Mouse (Mus musculus): ENCODE data around the gene Pradc1. TPM values are rescaled to one million over a fixed set of nuclear protein-coding genes. Genes with fewer than 3 reads are reported as not detected.
"Not testable (repeated sequence)": the region's sequence is repeated elsewhere in the genome, so short reads cannot be mapped to it uniquely, and the experiment has no call there.

The Pradc1 gene
- total RNA-seq, 4 experiments from 2014 or later = 11.5 to 12.6 (median 12.0) TPM

DNA sequence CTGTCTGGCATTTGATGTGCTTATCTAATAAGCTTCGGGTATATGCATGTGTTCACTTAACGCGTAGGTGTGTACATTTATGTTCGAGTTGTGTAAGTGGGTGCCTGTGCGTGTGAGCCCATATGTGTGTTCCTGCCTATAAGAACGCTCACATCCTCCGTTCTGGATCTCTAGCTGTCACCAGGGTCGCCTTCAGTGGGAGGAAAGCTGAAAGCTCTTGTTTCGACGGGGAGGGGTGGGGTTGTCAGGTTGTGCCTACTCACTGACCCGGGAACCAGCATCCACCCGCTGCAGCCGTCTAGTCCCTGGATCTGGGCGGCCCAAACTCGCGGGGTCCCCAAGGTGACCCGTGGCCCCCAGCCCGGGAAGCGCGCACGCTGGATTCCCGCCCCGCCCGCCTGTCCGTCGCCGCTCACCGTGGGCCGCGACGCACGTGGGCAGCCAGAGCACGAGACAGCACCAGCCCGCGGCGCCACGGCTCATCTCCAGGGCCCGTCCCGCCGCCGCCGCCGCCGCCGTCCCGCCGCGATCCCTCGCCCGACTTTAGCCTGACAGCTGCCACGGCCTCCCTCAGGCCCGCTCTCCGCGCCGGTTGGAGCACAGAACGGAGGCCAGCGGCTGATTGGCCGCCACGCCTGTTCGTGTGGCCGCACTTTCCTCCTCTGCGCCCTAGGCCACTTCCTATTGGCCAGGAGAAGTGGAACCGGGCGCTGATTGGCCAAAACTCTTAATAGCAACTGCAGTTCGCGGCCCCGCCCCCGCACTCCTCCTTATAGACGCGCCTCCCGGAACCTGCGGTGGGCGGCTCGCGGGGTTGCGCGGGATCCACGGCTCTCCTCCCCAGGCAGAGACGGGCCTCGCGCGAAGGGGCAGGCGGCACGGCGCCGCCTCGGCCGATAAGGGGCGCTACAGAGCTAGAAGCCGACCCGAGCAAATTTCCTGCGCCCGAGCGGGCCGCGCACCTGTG, 790 bp downstream of the Pradc1 start, which contains the start of gene Cct7:
Gene Cct7 (plus strand): TSS at position 818 of the 967 bp plus-strand sequence.
- peak; percentile 99 for DNase-seq (ENCODE audit: low spot score)

DNA sequence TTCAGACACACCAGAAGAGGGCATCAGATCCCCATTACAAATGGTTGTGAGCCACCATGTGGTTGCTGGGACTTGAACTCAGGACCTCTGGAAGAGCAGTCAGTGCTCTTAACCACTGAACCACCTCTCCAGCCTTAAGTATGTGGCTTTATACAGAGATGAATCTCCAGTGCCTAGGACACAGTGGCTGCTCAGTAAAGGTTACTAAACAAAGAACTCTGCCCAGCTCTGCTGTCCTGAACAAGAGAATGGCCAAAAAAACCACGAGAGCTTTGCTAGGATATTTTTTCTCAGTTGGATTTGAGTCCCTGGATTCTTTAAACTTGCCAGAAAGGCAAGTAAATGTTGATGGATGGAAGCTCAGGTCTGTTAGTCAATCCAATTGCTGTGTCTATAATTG, 1.6 kb downstream of the Pradc1 start:
- DNase-seq (ENCODE audit: low spot score) = not testable (repeated sequence)

DNA sequence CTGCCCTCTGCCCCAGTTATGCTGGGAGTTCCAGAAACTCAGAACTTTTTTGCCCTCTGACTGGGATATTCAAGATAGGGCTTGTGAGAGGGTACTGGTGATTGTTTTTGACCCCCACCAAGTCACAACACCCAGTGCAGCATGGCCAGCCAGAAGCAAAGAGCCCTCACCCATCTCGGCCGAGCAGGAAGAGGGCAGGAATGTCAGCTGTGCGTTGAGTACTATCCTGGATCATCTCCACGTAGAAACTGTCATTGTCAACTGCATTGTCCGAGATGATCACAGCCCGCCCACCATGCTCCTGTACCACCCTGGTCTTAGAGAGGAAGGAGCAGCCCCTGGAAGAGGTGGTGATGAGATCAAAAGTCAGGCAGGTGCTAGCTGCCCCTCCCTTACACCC, 4.4 kb downstream of the Pradc1 start:
- no peak for DNase-seq (ENCODE audit: low spot score)

DNA sequence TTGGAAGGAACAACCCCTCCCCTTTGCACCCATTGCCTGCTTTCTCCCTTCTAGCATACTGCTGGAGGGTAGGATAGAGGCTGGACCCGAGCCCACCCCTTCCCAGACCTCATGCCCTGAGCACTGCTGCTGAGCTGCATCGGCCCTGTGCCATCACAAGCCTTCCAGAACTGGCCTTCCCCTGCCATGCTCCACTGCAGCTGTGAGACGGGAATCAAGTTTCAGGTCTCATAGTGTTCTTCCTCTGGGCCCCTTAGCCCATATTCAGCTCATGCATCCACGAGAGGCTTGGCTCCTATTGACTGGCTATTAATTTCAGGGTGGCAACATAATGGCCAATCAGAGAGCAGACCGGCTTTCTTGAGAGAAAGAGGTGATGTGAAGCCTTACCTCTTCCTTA, 6.5 kb downstream of the Pradc1 start:
- DNase-seq (ENCODE audit: low spot score) = no peak

DNA sequence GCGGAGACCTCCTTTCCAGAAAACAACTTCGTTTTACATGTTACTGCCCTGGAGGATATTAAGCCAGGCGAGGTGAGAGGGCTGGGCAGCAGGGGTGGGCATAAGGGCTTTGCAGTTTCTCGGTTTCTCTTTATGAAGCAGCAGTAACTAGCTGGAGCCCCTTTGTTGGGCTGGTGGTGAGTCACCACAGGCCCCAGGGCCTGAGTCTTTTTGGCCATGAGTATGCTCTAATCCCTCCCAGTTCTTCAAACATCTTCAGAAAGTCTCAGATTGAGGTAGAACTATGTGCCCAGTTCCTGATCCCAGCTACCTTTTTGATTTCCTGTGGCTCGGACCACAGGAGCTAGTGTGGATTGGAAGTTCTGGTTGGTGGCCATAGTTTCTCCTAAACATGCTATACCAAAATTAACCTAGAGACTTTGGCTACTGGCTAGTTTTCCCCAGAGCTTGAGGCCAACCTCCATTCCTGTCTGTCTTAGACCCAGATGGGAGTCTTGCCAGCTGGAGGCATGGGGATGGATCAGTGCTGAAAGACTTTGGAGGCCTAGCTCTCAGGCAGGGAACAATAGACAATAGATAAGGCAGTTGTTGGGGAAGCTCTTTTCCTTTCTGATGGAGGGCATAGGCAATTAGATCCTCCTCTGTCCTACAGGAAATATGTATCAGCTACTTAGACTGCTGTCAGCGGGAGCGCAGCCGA, 7.4 kb downstream of the Pradc1 start:
- DNase-seq (ENCODE audit: low spot score) = no peak

DNA sequence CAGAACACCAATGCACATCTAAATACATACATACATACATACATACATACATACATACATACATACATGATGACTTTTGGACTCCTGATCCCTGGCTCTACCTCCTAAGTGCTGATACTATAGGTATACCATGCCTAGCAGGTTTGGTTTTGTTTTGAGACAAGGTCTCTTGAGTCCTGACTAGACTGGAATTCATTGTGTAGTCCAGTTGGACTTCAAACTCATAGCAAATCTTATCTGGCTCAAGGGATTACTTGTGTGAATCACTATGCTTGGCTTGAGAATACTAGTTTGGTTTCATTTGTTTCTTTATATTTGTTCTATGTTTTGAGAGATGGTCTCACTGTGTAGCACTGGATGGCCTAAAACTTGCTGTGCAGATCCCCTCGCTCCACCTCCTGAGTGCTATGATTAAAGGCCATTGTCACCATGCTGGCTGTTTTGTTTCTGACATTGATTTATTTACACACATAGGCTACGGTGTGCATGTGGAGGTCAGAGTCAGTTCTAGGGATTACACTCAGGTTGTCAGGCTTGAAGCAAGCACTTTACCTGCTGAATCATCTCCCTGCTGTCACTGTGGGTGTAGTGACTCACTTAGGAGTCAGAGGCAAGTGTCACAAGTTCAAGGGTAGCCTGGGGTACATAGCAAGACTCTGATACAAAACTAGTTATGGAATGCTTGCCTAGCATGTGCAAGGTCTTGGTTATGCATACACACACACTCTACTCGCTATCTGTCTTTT, 8.1 kb downstream of the Pradc1 start:
- DNase-seq (ENCODE audit: low spot score) = no peak

DNA sequence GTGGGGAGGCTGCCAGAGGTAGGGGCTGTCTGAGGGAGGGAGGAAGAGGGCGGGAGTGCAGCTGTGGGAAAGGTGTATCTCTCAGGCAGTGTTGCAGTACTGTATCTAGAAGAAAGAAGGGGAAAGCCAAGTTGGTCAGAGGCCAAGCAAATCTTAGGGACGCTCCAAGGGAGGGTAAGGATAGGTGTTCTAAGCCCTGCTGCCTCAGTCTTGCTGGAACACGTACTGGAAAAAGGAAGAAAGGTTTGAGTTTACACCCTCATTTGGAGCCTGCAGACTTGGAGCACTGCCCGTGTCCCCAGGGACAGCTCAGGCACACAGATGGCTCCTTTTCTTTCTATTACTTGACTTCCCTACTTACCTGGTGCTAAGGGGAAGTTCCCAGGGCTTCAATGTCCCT, 10.6 kb downstream of the Pradc1 start:
- no peak for DNase-seq (ENCODE audit: low spot score)

DNA sequence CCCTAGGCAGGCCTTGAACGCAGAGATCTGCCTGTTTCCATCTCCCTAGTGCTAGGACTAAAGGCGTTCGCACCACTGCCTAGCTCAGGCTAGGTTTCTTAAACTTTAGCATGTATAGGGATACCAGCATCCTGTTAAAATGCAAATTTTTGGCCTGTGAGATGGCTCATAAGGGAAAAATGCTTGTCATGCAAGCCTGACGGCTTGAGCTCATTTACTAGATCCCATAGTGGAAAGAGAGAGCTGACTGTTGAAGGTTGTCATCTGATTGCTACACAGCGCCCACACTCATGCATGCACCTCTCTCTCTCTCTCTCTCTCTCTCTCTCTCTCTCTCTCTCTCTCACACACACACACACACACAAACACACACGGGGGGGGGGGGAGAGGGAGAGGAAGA, 15.1 kb downstream of the Pradc1 start:
- DNase-seq (ENCODE audit: low spot score) = no peak

DNA sequence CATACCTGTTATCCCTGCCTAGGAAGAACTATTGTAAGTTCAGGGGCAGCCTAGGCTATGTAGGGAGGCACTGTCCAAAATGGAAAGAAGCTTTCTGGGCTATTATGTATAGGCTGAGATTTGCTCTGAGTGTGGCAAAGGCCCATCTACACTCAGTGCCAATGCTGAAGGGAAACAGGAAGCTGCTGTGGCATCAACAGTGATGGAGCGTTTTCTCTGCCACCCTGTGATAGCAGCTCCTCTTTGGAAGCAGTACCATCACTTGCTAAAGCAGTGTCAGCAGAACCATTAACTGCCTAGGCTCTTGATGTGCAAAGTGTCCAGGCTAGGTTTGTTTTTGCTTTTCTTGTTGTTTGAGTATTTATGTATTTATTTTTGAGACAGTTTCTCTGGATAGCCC, 15.6 kb downstream of the Pradc1 start:
- DNase-seq (ENCODE audit: low spot score) = no peak

DNA sequence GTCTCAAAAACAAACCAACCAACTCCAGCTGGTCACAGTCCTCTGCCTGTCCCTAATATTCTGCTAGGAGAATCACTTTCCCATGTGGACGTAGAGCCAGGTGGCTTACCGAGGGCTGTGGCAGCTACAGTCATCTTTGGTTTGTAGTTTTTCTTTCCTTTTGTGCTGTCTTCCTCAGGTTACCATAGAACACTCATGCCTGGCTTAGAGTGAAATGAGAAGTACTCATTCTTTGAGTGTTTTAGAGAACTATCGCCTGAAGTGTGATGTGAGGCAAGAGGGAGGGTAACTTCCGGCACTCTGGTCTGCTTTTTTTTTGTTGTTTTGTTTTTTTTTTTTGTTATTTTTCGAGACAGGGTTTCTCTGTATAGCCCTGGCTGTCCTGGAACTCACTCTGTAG, 17.9 kb downstream of the Pradc1 start:
- DNase-seq (ENCODE audit: low spot score) = no peak

DNA sequence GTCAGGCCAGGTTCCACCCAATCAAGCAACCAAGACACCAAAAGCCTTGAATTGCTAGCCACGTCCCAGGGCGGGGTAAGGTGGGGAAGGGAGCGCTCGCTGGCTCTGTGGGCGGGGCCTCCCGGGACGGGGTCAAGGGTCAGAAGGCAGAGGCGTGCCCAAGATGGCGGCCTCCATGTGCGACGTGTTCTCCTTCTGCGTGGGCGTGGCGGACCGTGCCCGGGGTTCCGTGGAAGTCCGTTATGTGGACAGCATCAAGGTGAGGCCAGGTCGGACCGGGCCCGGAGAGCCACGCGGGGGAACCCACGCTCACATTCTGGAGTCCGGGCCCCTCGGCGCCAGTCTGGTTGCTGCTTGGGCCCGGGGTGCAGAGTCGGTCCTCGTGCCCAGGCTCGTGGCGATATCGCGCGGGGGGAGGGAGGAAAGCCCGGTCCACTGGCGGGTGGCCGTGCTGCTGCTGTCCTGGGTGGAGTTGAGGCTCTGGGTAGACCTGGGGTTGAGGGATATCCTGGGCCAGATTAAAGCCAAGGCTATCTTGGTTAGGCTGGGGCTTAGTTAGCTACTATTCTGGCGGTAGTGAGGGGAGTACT, 19.8 kb downstream of the Pradc1 start, which contains the start of gene Smyd5:
Gene Smyd5 (plus strand): TSS at position 148 of the 590 bp plus-strand sequence.
- peak; percentile 79 for DNase-seq (ENCODE audit: low spot score)

DNA sequence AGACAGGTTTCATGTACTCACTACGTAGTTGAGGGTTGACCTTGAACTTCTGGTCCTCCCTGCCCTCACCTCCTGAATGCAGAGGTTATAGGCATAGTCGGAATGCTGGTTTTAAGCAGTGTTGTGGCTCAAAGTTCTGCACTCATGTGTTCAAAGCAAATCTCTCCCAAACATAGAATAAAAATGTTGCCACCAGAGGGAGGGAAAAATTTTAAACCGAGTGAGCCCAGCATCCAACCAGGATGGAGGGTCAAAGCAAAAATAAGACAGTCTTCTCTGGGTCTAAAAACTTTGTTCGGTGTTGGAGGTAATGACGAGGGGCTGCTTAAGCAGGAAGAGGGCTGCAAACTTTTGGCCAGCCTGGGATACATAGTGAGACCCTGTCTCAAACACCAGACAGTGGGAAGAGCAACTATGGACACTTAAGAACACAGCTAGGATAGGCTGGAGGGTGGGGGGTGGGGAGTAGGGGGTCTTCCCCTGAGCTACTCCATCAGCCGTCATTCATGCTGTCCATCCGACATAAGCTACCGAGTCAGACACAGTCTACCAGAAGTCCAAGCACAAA, 20.4 kb downstream of the Pradc1 start:
- no peak for DNase-seq (ENCODE audit: low spot score)

DNA sequence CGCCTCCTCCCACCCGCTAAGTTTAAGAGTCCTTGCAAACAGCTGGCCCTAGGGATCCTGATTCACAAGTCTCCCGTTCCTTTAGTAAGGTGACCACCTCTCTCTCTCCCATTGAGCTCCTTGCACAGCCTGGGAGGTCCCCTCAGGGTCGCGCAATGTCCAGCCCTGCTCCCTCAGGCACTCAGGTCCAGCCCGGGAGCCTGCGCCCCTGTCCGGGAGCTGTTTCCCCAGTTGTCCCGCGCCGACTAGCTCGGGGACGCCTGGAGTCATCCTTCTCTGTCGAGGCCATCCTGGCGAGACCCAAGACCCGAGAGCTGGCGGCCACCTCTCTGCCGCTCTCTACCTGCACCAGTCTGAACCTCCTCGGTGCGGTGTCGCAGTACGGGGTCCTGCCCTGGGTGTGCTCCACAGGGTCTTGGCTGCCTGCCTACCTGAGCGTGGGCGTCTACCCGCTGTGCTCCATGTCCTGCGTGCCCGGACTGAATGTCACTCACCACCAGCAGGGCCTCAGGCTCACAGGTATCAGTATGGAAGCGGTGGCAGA, 27.9 kb downstream of the Pradc1 start, which contains the start of gene Noto:
Gene Noto (plus strand): TSS at position 51 of the 544 bp plus-strand sequence.
- DNase-seq (ENCODE audit: low spot score) = no peak

DNA sequence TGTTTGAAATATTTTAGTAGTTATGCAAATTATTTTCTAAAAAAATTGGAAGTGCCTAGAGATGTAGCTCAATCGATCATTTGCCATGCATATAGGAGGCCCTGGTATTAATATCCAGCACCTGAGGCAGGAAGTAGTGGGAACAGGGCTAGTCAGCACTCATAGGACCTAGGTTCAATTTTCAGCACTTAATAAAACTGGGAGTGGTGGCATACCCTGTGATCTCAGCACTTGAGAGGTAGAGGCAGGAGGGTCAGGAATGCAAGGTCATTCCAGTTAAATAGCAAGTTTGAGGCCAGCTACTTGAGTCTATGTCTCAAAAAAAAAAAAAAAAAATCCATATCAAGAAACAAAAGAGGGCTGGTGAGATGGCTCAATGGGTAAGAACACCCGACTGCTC, 32.6 kb downstream of the Pradc1 start:
- no peak for DNase-seq (ENCODE audit: low spot score)

DNA sequence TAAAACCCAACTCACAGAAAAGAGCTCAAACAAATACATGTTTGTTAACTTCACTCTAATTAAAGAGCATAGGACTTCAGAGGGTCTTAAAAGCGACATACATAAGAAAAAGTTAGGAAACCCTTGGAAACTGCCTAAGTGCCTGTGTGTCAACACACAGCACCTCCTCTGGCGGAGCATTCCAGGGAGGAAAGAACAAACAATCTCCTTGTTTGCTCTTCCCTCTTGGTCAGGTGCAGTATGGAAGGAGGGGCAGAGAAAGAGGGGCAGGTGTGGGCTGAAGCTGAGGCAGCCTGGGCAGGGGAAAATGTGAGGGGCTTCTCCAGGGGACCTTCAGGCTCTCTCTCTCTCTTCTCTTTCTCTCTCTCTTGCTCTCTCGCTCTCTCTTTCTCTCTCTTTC, 35.9 kb downstream of the Pradc1 start:
- DNase-seq (ENCODE audit: low spot score) = no peak

DNA sequence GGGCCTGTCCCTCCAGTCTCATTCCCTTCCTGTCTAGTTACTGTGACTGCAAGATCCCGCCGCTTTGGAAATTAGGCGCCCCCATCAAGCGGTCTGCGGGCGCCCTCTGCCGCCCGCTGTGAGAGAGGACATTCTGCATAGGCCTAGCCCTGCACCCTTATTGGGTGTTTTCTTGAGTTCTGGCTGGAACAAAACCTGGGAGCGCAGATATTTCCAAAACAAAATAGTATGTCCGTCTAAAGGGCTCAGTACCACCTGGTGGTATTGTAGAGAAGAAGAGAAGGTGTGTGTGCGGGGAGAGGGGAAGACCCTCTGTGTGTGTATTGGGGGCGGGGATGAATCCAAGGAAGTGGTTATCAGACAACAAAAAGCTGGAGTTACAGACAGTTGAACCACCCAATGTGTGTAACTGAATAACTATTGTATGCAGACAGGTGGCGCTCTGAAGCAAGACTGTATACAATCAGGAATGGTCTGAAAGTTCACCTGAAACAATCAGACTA, 40.9 kb downstream of the Pradc1 start:
- peak; percentile 40 for DNase-seq (ENCODE audit: low spot score)

DNA sequence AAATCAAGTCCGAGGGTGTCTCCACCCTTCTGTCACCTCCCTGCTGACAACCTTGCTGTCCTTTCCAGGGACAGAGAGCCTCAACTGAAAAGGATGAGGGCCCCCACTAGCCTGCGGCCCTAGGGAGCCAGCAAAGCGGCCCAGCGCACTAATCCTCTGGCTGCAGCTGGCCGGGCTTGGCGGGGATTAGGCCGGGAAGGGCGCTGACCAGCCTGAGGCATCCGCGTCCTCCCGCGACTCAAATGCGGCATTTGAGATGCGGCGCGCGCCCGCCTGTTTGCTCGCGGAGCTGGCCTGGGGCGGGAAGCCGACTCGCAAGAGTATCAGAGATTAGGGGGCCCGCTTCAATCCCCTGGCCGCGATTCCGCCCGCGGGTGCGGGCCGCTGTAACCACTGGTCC, 42.8 kb downstream of the Pradc1 start:
- no peak for DNase-seq (ENCODE audit: low spot score)

DNA sequence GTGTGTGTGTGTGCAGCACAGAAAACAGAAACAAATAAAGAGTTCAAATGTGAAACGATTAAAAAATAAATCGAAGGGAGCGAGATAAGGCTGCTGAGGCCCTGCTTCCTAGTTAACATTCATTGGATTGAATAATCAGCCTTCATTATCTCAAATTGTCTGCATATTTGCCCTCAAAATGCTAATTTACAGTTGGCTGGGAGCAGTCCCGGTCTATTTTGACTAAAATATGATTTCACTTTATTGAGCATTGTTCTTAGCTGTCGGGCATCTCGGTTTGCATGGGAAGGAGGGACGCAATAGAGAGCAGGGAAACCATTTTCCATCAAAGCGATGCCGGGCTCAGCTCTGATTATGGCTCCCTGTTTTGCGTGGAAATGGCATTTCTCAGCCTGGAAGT, 48.7 kb downstream of the Pradc1 start:
- no peak for DNase-seq (ENCODE audit: low spot score)

DNA sequence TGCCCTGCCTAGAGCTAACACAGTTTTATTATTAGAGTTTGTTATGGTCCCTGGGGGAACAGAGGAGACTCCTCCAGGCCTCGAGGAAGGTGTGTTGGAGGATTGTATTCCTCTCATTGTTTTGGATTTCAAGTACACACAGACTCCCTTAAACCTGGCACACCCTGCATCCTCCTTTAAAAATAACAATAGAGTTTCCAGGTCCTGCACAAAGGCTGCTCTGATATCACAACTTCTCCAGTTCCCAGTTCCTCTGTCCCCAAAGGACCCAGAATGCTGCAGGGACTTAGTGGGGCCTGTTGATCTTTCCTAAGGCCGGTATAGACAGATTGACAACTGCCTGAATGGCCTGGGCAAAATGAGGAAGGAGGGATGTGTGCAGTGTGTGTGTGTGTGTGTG, 49.2 kb downstream of the Pradc1 start:
- peak; percentile 76 for DNase-seq (ENCODE audit: low spot score)

DNA sequence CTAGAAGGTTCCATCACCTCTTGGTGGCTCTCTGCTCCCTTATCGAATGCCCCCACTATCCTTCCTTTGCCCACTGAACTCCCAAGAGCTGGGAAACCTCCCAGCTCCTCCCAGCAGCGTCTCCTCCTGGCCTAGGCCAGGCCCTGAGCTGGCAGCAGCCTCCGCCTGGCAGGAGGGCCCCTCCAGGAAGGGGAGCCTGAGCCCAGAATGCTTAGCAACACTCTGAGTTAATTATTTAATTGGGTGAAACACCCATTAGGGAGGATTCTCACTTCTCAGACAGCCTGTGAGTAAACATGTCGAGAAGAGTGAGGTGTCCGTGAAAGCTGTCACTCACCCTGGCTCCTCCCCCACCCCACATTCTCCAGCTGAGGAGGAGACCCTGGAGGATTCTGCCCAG, 52.1 kb downstream of the Pradc1 start:
- no peak for DNase-seq (ENCODE audit: low spot score)

DNA sequence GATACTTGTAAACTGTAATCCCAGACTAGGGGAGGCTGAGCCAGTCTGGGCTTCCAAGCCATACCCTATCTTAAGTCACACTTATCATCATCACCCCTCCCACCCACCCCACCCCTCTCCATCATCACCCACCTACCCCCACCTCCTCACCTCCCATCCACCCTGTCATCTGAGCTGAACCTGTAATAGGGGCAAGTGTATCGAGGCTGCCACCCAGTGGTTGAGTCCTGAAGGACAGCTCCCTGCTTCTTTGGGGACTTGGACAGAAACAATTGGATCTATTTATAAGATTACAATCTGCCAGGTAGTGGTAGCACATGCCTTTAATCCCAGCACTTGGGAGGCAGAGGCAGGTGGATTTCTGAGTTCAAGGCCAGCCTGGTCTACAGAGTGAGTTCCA, 54.6 kb downstream of the Pradc1 start:
- peak; percentile 48 for DNase-seq (ENCODE audit: low spot score)

Measured in heart, adult 8-10 months (tissue).